ENCODE assay signal across 8 mouse cellular contexts in genomic region chr5:73255321-73256251, GRCm38 (mm10). TPM values are rescaled to one million over a fixed set of nuclear protein-coding genes. Genes with fewer than 3 reads are reported as not detected.
A peak's percentile ranks its signal among the peaks of the same experiment; 100 is the strongest.
DNase-seq lines count a peak whose midpoint lies in the region; ATAC-seq lines count a peak whose summit lies in the region.

No protein-coding gene starts in this region.

- peak; percentile 85 for DNase-seq in adrenal gland, adult 2 months
- peak; percentile 72 for DNase-seq in embryo, embryonic 10 days (ENCODE audit: low spot score)
- DNase-seq in gastrocnemius, postnatal 10 days: peak; percentile 61
- peak; percentile 69 for DNase-seq in induced T-regulatory cell, adult 2 months (ENCODE audit: low read depth)
- DNase-seq in left cerebral cortex, postnatal 36 days (ENCODE audit: low spot score in 2 of 2): peak; percentile 66 to 78
- peak; percentile 55 for DNase-seq in mesoderm, embryonic 11.5 days (ENCODE audit: low read depth, low spot score)
- peak; percentile 73 for DNase-seq in right cerebral cortex, postnatal 4 days

- ATAC-seq in megakaryocyte-erythroid progenitor cell, adult 5-6 weeks (replicated peaks; ENCODE audit: low FRiP score, low TSS enrichment, poor library complexity, severe bottlenecking): no peak

- intact Hi-C loops in left cerebral cortex, postnatal 36 days (cut with DNase I): loop anchor here (1.0 to 5.0 kb wide), 2 partner anchors 37 to 123 kb away; partner anchors contain the start of gene Ociad1

RNA-seq across cellular contexts. Expression of gene Fryl, which starts 0.8 kb away (rescaled TPM):
- 10 to 100 TPM; 31.5 to 43.3 TPM for total RNA-seq in adrenal gland, adult 2 months (2021)
- polyA plus RNA-seq in adrenal gland, adult 2 months (2012; rRNA removed): 40.7 and 41.3 TPM in 2 replicates
- 10 to 100 TPM; 23.8 to 36.4 TPM for total RNA-seq in gastrocnemius, postnatal 10 days (2021)
- 10 to 100 TPM; 48.6 to 80.3 TPM for total RNA-seq in left cerebral cortex, postnatal 36 days (2021)
- 96.9 and 132 TPM in 2 replicates for total RNA-seq in megakaryocyte-erythroid progenitor cell, adult 5-6 weeks (2014; fragmentation: Nextera tagmentation)
- 45.9 and 90.8 TPM in 2 replicates for total RNA-seq in megakaryocyte-erythroid progenitor cell, adult 5-6 weeks (2017)

RNA-seq across cellular contexts. Expression of gene Ociad1, which starts 37.0 kb away (rescaled TPM):
- total RNA-seq in adrenal gland, adult 2 months (2021): 100 to 1,000 TPM; 238 to 275 TPM
- polyA plus RNA-seq in adrenal gland, adult 2 months (2012; rRNA removed): 113 and 114 TPM in 2 replicates
- total RNA-seq in gastrocnemius, postnatal 10 days (2021): 100 to 1,000 TPM; 176 to 185 TPM
- 100 to 1,000 TPM; 448 to 466 TPM for total RNA-seq in left cerebral cortex, postnatal 36 days (2021)
- total RNA-seq in megakaryocyte-erythroid progenitor cell, adult 5-6 weeks (2014; fragmentation: Nextera tagmentation): 223 and 270 TPM in 2 replicates
- total RNA-seq in megakaryocyte-erythroid progenitor cell, adult 5-6 weeks (2017): 192 and 410 TPM in 2 replicates
